Mouse (Mus musculus): ENCODE measurements around the gene Prr19. TPM values are rescaled to one million over a fixed set of nuclear protein-coding genes. Genes with fewer than 3 reads are reported as not detected.

Prr19 gene
- polyA plus RNA-seq, 1 experiment, result 0.20 TPM

DNA sequence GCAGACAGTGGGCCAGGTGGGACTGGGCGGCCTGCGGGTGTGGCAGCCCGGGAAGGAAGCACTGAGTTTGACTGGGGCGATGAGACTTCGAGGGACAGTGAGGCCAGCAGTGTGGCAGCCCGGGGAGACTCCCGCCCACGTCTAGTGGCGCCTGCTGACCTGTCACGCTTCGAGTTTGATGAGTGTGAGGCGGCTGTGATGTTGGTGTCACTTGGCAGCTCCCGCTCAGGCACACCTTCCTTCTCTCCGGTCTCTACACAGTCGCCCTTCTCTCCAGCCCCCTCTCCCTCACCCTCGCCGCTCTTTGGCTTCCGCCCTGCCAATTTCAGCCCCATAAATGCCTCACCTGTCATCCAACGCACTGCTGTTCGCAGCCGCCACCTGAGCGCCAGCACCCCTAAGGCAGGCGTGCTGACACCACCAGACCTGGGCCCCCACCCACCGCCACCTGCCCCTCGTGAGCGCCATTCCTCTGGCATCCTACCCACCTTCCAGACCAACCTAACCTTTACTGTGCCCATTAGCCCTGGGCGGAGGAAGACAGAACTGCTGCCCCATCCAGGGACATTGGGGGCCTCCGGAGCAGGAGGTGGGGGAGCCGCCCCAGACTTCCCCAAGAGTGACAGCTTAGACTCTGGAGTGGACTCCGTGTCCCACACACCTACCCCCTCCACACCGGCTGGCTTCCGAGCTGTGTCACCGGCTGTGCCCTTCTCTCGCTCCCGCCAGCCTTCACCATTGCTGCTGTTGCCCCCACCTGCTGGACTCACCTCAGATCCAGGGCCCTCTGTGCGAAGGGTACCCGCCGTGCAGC lies 28.6 kb upstream of the Prr19 start:
- no peak overlapping the region for H3K4me3 ChIP-seq (replicated peaks; ENCODE audit: insufficient read depth, low read depth, low read length)
- TF ChIP-seq CTCF (IDR thresholded peaks at IDR 0.05; ENCODE audit: borderline replicate concordance, insufficient read depth, low read depth, low read length), result no peak
- no peak for TF ChIP-seq POLR2A (IDR thresholded peaks at IDR 0.05; ENCODE audit: borderline replicate concordance, insufficient read depth, low read length)
- peak in 1 of 2 experiments; percentile 29 for DNase-seq
- 80% methylated on average over 38 of the region's 38 CpGs for WGBS
- H3K4me1 ChIP-seq (ENCODE audit: control insufficient read depth, insufficient read depth, low read length), result peaks cover 30% of the 10 kb centered on the region
- H3K27me3 ChIP-seq (ENCODE audit: control insufficient read depth, insufficient read depth, low read length), result no peaks in the 10 kb centered on the region
- H3K27ac ChIP-seq (ENCODE audit: insufficient read depth, low read length), result no peak overlapping the region

DNA sequence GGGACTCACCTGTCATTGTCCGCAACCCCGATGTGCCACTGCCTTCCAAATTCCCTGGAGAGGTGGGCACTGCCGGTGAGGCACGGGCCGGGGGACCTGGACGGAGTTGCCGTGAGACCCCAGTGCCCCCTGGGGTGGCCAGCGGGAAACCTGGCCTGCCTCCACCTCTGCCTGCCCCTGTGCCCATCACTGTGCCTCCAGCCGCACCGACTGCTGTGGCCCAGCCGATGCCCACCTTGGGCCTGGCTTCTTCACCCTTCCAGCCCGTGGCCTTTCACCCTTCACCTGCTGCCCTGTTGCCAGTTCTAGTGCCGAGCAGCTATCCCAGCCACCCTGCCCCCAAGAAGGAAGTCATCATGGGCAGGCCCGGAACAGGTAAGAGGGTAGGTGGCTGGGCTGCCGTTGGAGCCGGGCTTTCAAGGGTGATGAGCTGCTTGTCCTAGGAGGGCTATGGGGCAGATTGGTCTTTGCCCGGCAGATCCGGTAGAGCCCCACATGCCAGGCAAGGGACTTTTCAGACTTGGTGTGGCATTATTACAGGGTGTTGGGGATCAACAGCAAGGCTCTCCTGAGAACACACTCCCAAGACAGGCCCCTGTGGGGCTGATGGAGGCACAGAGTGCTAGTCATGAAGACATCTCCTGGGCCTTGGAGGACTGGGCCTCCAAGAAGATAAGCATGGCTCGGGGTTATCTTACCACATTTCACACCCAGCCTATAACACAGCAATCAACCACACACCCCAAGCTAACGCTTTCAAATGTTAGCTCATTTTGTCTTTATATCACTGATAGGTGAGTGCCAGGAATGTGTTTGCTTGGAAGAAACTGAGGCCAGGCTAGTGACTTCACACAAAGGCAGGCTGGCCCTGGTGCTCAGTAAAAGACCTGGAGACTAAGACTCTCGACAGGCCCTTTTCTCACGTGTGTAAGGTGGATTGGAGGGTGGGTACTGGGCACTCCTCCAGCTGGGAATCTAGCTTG lies 27.7 kb upstream of the Prr19 start:
- H3K4me3 ChIP-seq (replicated peaks; ENCODE audit: insufficient read depth, low read depth, low read length), result no peak overlapping the region
- no peak for TF ChIP-seq POLR2A (IDR thresholded peaks at IDR 0.05; ENCODE audit: borderline replicate concordance, insufficient read depth, low read length)
- DNase-seq, result peak in 1 of 2 experiments; percentile 34
- 75% methylated on average over 22 of the region's 22 CpGs for WGBS
- no peaks in the 10 kb centered on the region for H3K27me3 ChIP-seq (ENCODE audit: control insufficient read depth, insufficient read depth, low read length)
- no peak overlapping the region for H3K27ac ChIP-seq (ENCODE audit: insufficient read depth, low read length)
- H3K4me1 ChIP-seq (ENCODE audit: control insufficient read depth, insufficient read depth, low read length), result peaks cover 32% of the 10 kb centered on the region

DNA sequence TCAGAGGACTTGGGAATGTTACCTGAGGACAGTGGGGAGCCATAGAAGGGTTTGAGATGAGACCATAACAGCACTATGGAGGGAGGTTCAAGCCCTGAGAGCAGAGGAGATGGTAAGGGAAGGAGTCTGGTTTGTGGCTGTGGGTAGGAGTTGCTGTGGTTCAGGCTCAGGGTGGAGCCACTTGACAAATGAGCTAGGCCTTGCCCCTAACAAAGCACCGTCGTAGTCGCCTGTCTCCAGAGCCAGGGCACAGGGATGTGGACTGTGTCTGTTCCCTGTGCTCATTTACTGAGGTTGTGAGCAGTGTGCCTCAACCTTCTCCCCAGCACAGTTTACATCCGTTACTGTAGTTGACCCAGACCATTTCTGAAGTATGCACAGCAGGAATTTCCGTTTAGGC lies 26.6 kb upstream of the Prr19 start:
- DNase-seq, result no peak
- 63% methylated on average over 5 of the region's 5 CpGs for WGBS
- H3K27ac ChIP-seq (ENCODE audit: insufficient read depth, low read length), result no peak overlapping the region
- no peak overlapping the region for H3K4me3 ChIP-seq (replicated peaks; ENCODE audit: insufficient read depth, low read depth, low read length)
- TF ChIP-seq CTCF (IDR thresholded peaks at IDR 0.05; ENCODE audit: borderline replicate concordance, insufficient read depth, low read depth, low read length) (no peak), POLR2A (IDR thresholded peaks at IDR 0.05; ENCODE audit: borderline replicate concordance, insufficient read depth, low read length) (no peak)
- no peaks in the 10 kb centered on the region for H3K27me3 ChIP-seq (ENCODE audit: control insufficient read depth, insufficient read depth, low read length)
- peaks cover 27% of the 10 kb centered on the region for H3K4me1 ChIP-seq (ENCODE audit: control insufficient read depth, insufficient read depth, low read length)

DNA sequence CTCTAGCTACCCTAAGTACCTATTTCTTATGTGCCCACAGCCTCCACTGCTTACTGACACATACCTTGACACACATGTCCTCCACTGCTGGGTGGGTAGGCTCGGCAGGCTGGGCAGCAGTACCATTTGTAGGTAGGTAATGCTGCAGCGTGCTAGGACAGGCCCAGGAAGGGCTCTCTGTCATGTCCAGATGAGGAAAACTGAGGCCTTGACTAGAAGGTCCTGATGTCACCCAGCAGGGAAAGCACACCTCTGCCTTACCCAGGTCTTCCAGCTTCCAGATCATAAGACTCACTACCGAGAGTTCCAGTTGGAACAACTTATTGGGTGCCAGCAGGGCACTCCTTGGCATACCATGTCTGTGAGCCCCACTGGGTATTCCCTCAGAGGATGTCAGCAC lies 26.2 kb upstream of the Prr19 start:
- no peaks in the 10 kb centered on the region for H3K27me3 ChIP-seq (ENCODE audit: control insufficient read depth, insufficient read depth, low read length)
- no peak overlapping the region for H3K4me3 ChIP-seq (replicated peaks; ENCODE audit: insufficient read depth, low read depth, low read length)
- TF ChIP-seq CTCF (IDR thresholded peaks at IDR 0.05; ENCODE audit: borderline replicate concordance, insufficient read depth, low read depth, low read length) (no peak), POLR2A (IDR thresholded peaks at IDR 0.05; ENCODE audit: borderline replicate concordance, insufficient read depth, low read length) (no peak)
- peaks cover 24% of the 10 kb centered on the region for H3K4me1 ChIP-seq (ENCODE audit: control insufficient read depth, insufficient read depth, low read length)
- H3K27ac ChIP-seq (ENCODE audit: insufficient read depth, low read length), result no peak overlapping the region
- WGBS, result 64% methylated on average over 3 of the region's 3 CpGs
- DNase-seq, result peak in 1 of 2 experiments; percentile 7

DNA sequence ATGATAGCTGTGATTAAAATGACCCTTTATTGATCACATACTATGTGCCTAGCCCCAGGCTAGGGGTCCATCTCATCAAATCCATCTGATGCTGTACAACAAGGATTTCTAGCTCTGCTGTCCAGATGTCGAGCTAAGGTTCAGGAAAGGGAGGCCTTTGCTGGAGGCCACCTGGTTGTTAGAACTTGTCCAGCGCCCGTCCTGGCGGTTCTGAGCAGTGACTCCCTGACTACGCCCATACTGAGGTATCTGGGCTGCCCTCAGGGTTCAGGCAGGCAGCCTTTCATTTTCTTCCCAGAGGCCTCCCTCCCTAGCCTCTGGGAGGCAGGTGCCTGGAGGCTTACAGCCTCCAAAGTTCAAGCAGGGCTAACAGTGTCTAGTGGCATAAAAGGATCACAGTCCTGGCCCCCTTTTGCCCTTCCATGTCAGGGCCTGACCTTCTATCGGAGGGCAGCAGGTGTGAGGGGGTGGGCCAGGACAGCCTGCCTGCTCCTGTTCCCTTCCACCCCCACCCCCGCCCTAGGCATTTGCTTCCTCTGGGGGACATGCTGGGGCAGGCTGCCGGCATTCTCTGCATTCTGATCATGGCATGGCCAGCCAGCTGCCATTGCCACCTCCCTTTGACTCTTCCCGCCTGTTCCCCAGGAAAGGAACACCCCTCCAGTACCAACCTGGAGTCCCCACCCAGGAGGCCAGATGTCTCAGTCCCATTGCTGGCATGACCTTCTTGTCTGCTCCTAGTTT lies 25.5 kb upstream of the Prr19 start:
- no peak for TF ChIP-seq POLR2A (IDR thresholded peaks at IDR 0.05; ENCODE audit: borderline replicate concordance, insufficient read depth, low read length)
- no peak for TF ChIP-seq CTCF (IDR thresholded peaks at IDR 0.05; ENCODE audit: borderline replicate concordance, insufficient read depth, low read depth, low read length)
- WGBS, result 57% methylated on average over 9 of the region's 9 CpGs
- peaks cover 25% of the 10 kb centered on the region for H3K4me1 ChIP-seq (ENCODE audit: control insufficient read depth, insufficient read depth, low read length)

DNA sequence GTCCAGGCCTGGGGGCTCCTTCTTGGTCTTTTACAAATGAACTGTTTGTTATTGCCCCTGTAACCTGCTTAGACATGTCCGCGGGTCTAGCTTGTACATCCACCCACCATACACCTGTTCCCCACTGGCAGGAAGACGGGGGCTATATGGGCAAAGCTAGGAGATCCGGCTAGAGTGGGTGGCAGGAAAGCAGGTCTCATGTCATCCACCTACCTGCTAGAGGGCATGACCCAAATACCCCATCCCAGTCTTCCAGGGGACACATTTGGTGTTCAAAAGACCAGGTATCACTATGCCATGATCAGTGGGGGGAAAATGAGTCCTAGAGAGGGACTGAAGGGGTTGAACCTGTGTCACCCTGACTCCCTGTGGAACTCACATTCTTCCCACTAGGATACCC lies 23.8 kb upstream of the Prr19 start:
- Histone ChIP-seq H3K27ac (ENCODE audit: insufficient read depth, low read length) (no peak overlapping the region; the same call in 1 of the 2 replicates), H3K4me1 (ENCODE audit: control insufficient read depth, insufficient read depth, low read length) (peaks cover 31% of the 10 kb centered on the region), H3K4me3 (replicated peaks; ENCODE audit: insufficient read depth, low read depth, low read length) (no peak overlapping the region), H3K27me3 (ENCODE audit: control insufficient read depth, insufficient read depth, low read length) (no peaks in the 10 kb centered on the region)
- peak; percentile 16 to 24 for DNase-seq
- 79% methylated on average over 4 of the region's 4 CpGs for WGBS
- TF ChIP-seq CTCF (IDR thresholded peaks at IDR 0.05; ENCODE audit: borderline replicate concordance, insufficient read depth, low read depth, low read length) (no peak), POLR2A (IDR thresholded peaks at IDR 0.05; ENCODE audit: borderline replicate concordance, insufficient read depth, low read length) (no peak)

More for the DNA sequence above, 25.5 kb upstream of the Prr19 start:
- Histone ChIP-seq H3K4me3 (replicated peaks; ENCODE audit: insufficient read depth, low read depth, low read length) (no peak overlapping the region), H3K27ac (ENCODE audit: insufficient read depth, low read length) (0 out of 2 replicates have a peak overlapping the region, but pooled peaks have one; percentile 2), H3K27me3 (ENCODE audit: control insufficient read depth, insufficient read depth, low read length) (no peaks in the 10 kb centered on the region)
- peak; percentile 12 to 25 for DNase-seq

DNA sequence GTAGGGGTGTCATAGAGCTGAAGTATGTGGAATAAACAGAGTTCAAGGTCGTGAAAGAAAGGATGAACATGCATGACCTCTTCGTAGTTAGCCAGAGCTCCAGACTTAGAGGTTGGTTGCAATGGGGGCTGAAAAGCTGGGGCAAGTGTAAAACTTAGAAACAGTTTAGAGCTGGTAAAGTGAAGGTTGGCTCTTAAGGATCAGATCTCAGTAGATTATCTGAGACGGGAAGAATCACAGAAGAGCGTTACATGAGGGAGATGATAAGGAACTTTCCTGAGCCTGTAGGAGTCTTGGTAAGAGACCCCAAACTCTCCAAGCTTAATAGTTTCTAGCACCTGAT lies 23.2 kb upstream of the Prr19 start:
- DNase-seq, result no peak
- WGBS, result 8% methylated on average over 4 of the region's 4 CpGs
- H3K27ac ChIP-seq (ENCODE audit: insufficient read depth, low read length), result no peak overlapping the region; the same call in 1 of the 2 replicates
- TF ChIP-seq POLR2A (IDR thresholded peaks at IDR 0.05; ENCODE audit: borderline replicate concordance, insufficient read depth, low read length) (no peak), CTCF (IDR thresholded peaks at IDR 0.05; ENCODE audit: borderline replicate concordance, insufficient read depth, low read depth, low read length) (no peak)
- peak overlapping the region; percentile 90 for H3K4me3 ChIP-seq (replicated peaks; ENCODE audit: insufficient read depth, low read depth, low read length)
- no peaks in the 10 kb centered on the region for H3K27me3 ChIP-seq (ENCODE audit: control insufficient read depth, insufficient read depth, low read length)
- peaks cover 31% of the 10 kb centered on the region for H3K4me1 ChIP-seq (ENCODE audit: control insufficient read depth, insufficient read depth, low read length)

All from cerebellum, adult 2 months (tissue).